Mouse (Mus musculus): ENCODE results near the gene Coro2b. TPM values are rescaled to one million over a fixed set of nuclear protein-coding genes. Genes with fewer than 3 reads are reported as not detected.
A peak's percentile ranks its signal among the peaks of the same experiment; 100 is the strongest.

The Coro2b gene
- polyA plus RNA-seq, 1 experiment from 2014 or later, result 34.7 TPM

DNA sequence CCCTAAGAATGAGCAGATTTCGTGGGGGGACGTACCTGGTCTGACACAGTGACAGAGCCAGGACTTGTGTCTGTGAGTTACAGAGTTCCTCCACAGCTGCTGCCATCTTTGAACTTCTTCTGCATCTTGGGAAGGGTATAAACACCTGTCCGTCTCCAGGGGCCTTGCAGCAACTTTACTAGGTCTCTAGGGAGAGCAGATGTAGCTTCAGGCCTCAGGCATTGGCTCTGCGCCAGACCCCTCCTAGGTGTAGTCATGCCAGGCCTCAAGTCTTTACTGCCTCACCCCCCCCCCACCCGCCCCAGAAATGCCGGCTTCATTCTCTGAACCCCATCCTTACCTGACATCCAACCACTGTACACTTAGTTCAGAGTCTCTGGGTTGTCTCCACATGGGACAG is 1.1 kb upstream of the Coro2b start:
- Histone ChIP-seq H3K36me3 (no peaks in the 10 kb centered on the region), H3K27me3 (peaks cover 5% of the 10 kb centered on the region; the same call in 1 of the 2 replicates), H3K4me2 (replicated peaks) (no peak overlapping the region), H3K9ac (replicated peaks) (no peak overlapping the region), H3K4me3 (replicated peaks) (no peak overlapping the region), H3K9me3 (no peaks in the 10 kb centered on the region), H3K4me1 (replicated peaks) (peaks cover 76% of the 10 kb centered on the region), H3K27ac (no peak overlapping the region)
- ATAC-seq, result no peak
- WGBS, result 85% methylated on average over 6 of the region's 6 CpGs

GRCm38 (mm10) chr9:62536119-62536654 is 657 bp downstream of the Coro2b start:
- no peaks in the 10 kb centered on the region for H3K9me3 ChIP-seq
- peak; percentile 53 for ATAC-seq

GRCm38 (mm10) chr9:62535566-62535965 is 1.3 kb downstream of the Coro2b start:
- peak overlapping the region; percentile 94 for H3K27ac ChIP-seq
- H3K4me3 ChIP-seq (replicated peaks), result peak overlapping the region; percentile 64
- no peaks in the 10 kb centered on the region for H3K27me3 ChIP-seq
- H3K9me3 ChIP-seq, result no peaks in the 10 kb centered on the region
- peak overlapping the region; percentile 72 for H3K4me2 ChIP-seq (replicated peaks)
- no peak for ATAC-seq
- 65% methylated on average over 8 of the region's 8 CpGs for WGBS
- no peaks in the 10 kb centered on the region for H3K36me3 ChIP-seq
- H3K9ac ChIP-seq (replicated peaks), result peak overlapping the region; percentile 94
- peaks cover 78% of the 10 kb centered on the region for H3K4me1 ChIP-seq (replicated peaks)

More at GRCm38 (mm10) chr9:62536119-62536654, 657 bp downstream of the Coro2b start:
- Histone ChIP-seq H3K36me3 (no peaks in the 10 kb centered on the region), H3K9ac (replicated peaks) (peak overlapping the region; percentile 94), H3K27me3 (no peaks in the 10 kb centered on the region), H3K4me2 (replicated peaks) (peak overlapping the region; percentile 72), H3K4me3 (replicated peaks) (peak overlapping the region; percentile 64), H3K27ac (peak overlapping the region; percentile 94), H3K4me1 (replicated peaks) (peaks cover 78% of the 10 kb centered on the region)
- under 1% methylated on average over 29 of the region's 29 CpGs for WGBS

DNA sequence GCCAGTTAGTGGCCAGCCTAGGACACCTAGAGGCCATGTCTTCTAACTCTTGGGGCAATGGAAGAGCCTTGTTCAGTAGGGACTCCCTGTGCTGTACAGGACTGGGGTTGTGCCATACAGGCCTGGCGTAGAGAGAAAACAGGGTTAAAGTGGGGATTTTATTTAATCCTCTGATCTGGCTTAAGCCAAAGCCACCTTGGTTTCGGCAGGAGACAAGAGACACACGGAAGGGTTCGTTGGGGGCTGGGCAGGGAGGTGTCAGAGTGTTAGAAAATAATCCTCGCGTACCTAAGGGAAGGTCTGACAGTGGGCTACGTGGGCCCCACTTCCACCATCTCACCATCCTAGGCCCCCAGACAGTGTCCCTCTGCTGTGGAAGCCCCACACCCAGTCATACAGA is 2.2 kb downstream of the Coro2b start:
- ATAC-seq, result no peak
- H3K36me3 ChIP-seq, result no peaks in the 10 kb centered on the region
- no peaks in the 10 kb centered on the region for H3K9me3 ChIP-seq
- H3K4me3 ChIP-seq (replicated peaks), result peak overlapping the region; percentile 64; the same call in 1 of the 2 replicates
- H3K4me2 ChIP-seq (replicated peaks), result peak overlapping the region; percentile 72
- H3K9ac ChIP-seq (replicated peaks), result peak overlapping the region; percentile 94; the same call in 1 of the 2 replicates
- H3K27ac ChIP-seq, result no peak overlapping the region
- H3K4me1 ChIP-seq (replicated peaks), result peaks cover 80% of the 10 kb centered on the region
- H3K27me3 ChIP-seq, result no peaks in the 10 kb centered on the region
- 59% methylated on average over 7 of the region's 7 CpGs for WGBS

DNA sequence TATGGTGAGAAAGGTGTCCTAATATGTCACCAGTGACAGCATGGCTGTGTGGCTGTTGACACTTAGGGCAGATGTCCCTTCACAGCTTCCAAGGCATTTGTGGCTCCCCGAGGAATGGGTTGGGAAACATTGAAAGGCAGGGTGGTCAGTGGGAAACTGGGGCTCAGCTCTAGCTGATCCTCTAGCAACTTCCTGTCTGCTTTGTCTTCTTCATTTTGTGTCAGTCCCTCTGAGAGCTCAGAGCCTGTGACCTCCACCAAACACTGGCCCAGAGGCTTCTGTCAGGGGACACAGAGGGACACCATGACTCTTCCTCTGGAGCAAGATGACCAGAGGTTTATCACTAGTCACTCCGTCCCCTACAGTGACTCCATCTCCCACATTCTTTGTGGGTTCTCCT is 2.7 kb downstream of the Coro2b start:
- ATAC-seq, result no peak
- no peaks in the 10 kb centered on the region for H3K27me3 ChIP-seq
- 76% methylated on average over 2 of the region's 2 CpGs for WGBS
- H3K27ac ChIP-seq, result no peak overlapping the region
- H3K4me2 ChIP-seq (replicated peaks), result no peak overlapping the region
- no peak overlapping the region for H3K9ac ChIP-seq (replicated peaks)
- H3K4me1 ChIP-seq (replicated peaks), result peaks cover 80% of the 10 kb centered on the region
- H3K36me3 ChIP-seq, result no peaks in the 10 kb centered on the region
- no peak overlapping the region for H3K4me3 ChIP-seq (replicated peaks)
- H3K9me3 ChIP-seq, result no peaks in the 10 kb centered on the region

DNA sequence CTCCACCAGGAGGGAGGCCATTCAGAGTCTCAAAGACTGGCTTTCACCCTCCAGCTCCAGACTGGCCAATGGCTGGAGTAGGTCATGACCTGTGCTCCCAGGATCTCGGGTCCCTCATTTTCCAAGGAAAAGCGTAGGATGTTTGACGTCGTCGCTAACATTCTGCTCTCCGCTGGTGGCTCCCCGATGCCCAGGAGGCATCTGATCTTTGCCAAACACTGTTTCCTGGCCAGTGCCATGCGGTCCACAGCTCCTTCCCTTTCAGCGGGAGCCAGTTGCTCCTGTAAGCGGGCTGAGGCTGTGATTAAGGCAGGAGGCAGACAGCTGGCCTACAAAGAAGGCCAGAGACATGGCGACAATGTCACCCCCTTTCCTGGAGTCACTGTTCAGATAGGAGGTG is 4.0 kb downstream of the Coro2b start:
- peak overlapping the region; percentile 35 for H3K4me2 ChIP-seq (replicated peaks)
- H3K9ac ChIP-seq (replicated peaks), result peak overlapping the region; percentile 57; the same call in 1 of the 2 replicates
- no peaks in the 10 kb centered on the region for H3K36me3 ChIP-seq
- WGBS, result 41% methylated on average over 11 of the region's 11 CpGs
- ATAC-seq, result no peak
- peak overlapping the region; percentile 96 for H3K27ac ChIP-seq
- H3K9me3 ChIP-seq, result no peaks in the 10 kb centered on the region
- H3K4me1 ChIP-seq (replicated peaks), result peaks cover 89% of the 10 kb centered on the region
- H3K27me3 ChIP-seq, result no peaks in the 10 kb centered on the region
- no peak overlapping the region for H3K4me3 ChIP-seq (replicated peaks)

- ATAC-seq, result peak; percentile 84
- peak overlapping the region; percentile 57 for H3K9ac ChIP-seq (replicated peaks)
- WGBS, result 3% methylated on average over 12 of the region's 12 CpGs
Measured at GRCm38 (mm10) chr9:62531459-62532275, 5.2 kb downstream of the Coro2b start.

GRCm38 (mm10) chr9:62528527-62528926 is 8.3 kb downstream of the Coro2b start:
- Histone ChIP-seq H3K4me1 (replicated peaks) (peaks cover 95% of the 10 kb centered on the region), H3K4me2 (replicated peaks) (no peak overlapping the region), H3K4me3 (replicated peaks) (no peak overlapping the region), H3K9ac (replicated peaks) (no peak overlapping the region), H3K27me3 (peaks cover 5% of the 10 kb centered on the region), H3K9me3 (no peaks in the 10 kb centered on the region), H3K27ac (no peak overlapping the region; the same call in 1 of the 2 replicates), H3K36me3 (no peaks in the 10 kb centered on the region; the same call in 1 of the 2 replicates)
- no peak for ATAC-seq
- 86% methylated on average over 11 of the region's 11 CpGs for WGBS

More at GRCm38 (mm10) chr9:62531459-62532275, 5.2 kb downstream of the Coro2b start:
- no peak overlapping the region for H3K4me3 ChIP-seq (replicated peaks)
- no peaks in the 10 kb centered on the region for H3K27me3 ChIP-seq
- peak overlapping the region; percentile 96 for H3K27ac ChIP-seq
- peak overlapping the region; percentile 35 for H3K4me2 ChIP-seq (replicated peaks)
- H3K36me3 ChIP-seq, result no peaks in the 10 kb centered on the region; the same call in 1 of the 2 replicates
- peaks cover 91% of the 10 kb centered on the region for H3K4me1 ChIP-seq (replicated peaks)
- H3K9me3 ChIP-seq, result no peaks in the 10 kb centered on the region

- Histone ChIP-seq H3K27ac (peak overlapping the region; percentile 54), H3K27me3 (peaks cover 6% of the 10 kb centered on the region), H3K36me3 (no peaks in the 10 kb centered on the region; the same call in 1 of the 2 replicates), H3K9ac (replicated peaks) (no peak overlapping the region), H3K4me2 (replicated peaks) (no peak overlapping the region), H3K4me3 (replicated peaks) (no peak overlapping the region), H3K4me1 (replicated peaks) (peaks cover 95% of the 10 kb centered on the region), H3K9me3 (no peaks in the 10 kb centered on the region)
- WGBS, result 83% methylated on average over 8 of the region's 8 CpGs
- ATAC-seq, result no peak
Measured at GRCm38 (mm10) chr9:62526858-62527257, 10.0 kb downstream of the Coro2b start.

- Histone ChIP-seq H3K36me3 (no peaks in the 10 kb centered on the region; the same call in 1 of the 2 replicates), H3K9ac (replicated peaks) (no peak overlapping the region), H3K9me3 (no peaks in the 10 kb centered on the region), H3K27me3 (peaks cover 6% of the 10 kb centered on the region), H3K4me2 (replicated peaks) (no peak overlapping the region), H3K4me1 (replicated peaks) (peaks cover 95% of the 10 kb centered on the region), H3K4me3 (replicated peaks) (no peak overlapping the region), H3K27ac (peak overlapping the region; percentile 54)
- peak; percentile 78 for ATAC-seq
- WGBS, result 3% methylated on average over 3 of the region's 3 CpGs
Measured at GRCm38 (mm10) chr9:62526451-62526850, 10.4 kb downstream of the Coro2b start.

DNA sequence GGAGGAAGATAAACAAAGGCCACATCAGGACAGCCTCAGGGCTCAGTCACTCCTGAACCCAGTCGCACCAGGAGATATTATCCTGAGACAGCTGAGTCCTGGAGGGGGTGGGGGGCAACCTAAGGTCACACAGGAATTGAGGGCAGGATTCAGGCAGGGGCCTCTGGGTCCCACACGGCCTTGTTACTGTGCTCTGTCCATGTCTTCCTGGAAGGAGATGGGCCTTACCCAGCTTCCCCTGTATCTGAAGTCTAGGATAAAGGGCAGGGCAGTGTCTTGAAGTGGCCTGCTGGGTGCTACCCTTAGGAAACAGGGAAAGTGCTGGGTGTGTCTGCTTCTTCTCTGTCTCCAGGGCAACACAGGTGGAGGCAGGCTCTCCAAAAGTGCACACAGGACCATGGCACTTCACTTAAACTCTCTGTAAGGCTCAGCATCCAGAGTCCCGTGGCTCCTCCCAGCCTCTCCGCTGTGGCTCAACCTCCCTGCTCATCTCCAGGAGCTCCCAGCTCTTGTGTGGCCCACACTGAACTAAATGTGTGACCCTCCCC is 12.0 kb downstream of the Coro2b start:
- H3K9ac ChIP-seq (replicated peaks), result no peak overlapping the region; the same call in 1 of the 2 replicates
- H3K27me3 ChIP-seq, result peaks cover 6% of the 10 kb centered on the region
- H3K36me3 ChIP-seq, result no peaks in the 10 kb centered on the region; the same call in 1 of the 2 replicates
- H3K4me3 ChIP-seq (replicated peaks), result no peak overlapping the region
- no peak for ATAC-seq
- no peak overlapping the region for H3K4me2 ChIP-seq (replicated peaks)
- H3K4me1 ChIP-seq (replicated peaks), result peaks cover 95% of the 10 kb centered on the region
- no peaks in the 10 kb centered on the region for H3K9me3 ChIP-seq
- WGBS, result 57% methylated on average over 4 of the region's 4 CpGs
- H3K27ac ChIP-seq, result 0 out of 2 replicates have a peak overlapping the region, but pooled peaks have one; percentile 39

Measured in midbrain, embryonic 13.5 days (tissue).